Mouse (Mus musculus): ENCODE results near the gene Gmppa.
A peak's percentile ranks its signal among the peaks of the same experiment; 100 is the strongest.

Gmppa gene

DNA sequence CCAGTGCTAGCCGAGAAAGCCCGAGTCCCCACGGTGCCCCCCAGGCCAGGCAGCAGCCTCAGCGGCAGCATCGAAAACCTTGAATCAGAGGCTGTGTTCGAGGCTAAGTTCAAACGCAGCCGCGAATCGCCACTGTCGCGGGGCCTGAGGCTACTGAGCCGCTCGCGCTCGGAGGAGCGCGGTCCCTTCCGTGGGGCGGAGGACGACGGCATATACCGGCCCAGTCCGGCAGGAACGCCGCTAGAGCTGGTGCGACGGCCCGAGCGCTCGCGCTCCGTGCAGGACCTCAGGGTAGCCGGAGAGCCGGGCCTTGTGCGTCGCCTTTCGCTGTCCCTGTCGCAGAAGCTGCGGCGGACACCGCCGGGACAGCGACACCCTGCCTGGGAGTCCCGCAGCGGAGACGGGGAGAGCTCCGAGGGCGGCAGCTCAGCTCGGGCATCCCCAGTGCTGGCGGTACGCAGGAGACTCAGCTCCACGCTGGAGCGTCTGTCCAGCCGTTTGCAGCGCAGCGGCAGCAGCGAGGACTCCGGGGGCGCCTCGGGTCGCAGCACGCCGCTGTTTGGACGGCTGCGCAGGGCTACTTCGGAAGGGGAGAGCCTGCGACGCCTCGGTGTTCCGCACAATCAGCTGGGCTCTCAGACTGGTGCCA lies 12.8 kb upstream of the Gmppa start:
- no peak for DNase-seq (ENCODE audit: low spot score in 2 of 2)

DNA sequence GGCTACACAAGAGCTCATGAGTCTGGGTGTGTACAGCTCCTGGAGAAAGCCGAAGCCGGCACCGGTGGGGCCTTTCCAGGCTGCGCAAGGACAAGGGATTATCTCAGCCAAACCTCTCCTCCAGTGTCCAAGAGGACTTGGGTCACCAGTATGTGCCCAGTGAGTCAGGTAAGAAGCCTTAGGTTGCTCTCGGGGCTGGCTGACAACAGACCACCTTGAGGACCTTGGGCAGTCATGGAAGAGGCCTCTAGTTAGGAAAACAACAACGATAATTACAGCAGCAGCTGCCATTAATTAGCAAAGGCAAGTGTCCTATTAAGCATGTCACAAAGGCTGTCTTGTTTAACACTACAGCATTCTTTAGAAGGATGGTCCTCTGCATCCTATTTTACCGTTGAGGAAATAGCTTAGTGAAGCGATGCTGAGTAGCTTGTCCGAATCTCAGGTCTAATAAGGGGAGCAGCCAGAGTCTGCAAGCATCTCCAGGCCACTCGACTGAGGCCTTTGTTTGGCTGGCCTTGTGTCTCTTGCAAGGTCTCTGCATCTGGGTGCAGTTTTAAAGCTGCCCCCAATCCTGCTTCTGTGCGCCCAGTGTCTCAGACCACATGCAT lies 11.8 kb upstream of the Gmppa start:
- DNase-seq (ENCODE audit: low spot score in 2 of 2), result no peak

DNA sequence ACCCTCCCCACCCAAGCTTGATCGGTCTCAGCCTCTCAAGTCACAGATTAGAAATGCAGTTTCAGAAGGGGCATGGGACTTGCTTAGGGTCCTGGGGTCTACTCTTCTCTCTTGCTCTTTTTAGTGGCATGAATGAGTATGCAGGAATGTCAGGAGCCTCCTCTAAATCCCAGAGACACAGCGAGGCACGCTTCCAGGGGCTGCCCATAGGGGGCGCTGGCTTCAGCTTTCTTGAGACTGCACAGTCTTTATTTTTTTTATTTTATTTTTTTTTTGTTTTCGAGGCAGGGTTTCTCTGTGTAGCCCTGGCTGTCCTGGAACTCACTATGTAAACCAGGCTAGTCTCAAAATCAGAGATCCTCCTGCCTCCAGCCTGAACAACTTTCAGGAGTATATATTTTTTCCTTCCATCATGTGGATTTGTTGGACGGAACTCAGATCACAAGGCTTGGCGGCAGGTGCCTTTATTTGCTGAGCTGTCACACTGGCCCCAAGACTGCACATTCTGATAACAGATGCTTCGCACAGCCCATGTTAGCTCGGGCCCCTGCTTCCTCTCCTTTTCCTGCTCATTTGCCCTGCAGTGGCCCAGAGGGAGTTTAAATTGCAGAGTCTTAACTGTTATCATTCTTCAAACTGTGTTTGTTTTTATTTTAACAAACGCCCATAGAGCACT lies 9.8 kb upstream of the Gmppa start:
- DNase-seq (ENCODE audit: low spot score in 2 of 2), result no peak

DNA sequence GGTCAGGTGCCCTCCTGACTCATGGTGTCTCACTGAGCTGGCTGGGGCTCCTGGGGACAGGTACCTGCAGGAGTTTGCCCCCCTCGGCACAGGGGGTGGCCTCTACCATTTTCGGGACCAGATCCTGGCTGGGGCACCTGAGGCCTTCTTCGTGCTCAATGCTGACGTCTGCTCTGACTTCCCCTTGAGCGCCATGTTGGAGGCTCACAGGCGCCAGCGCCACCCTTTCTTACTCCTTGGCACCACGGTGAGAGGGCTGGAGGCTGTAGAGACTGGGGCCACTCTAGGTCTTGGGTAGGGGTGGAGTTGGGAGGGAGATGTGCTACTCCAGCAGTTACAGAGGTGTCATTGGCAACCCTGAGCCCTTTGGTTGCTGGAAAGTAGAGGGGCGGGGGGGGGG lies 3.1 kb downstream of the Gmppa start:
- no peak for DNase-seq (ENCODE audit: low spot score in 2 of 2)

- DNase-seq (ENCODE audit: low spot score in 2 of 2), result no peak
Measured at GRCm38 (mm10) chr1:75440661-75441060, 4.9 kb downstream of the Gmppa start.

- DNase-seq (ENCODE audit: low spot score in 2 of 2), result no peak
Measured at GRCm38 (mm10) chr1:75441471-75441996, 5.8 kb downstream of the Gmppa start.

GRCm38 (mm10) chr1:75442171-75442570 lies 6.4 kb downstream of the Gmppa start:
- no peak for DNase-seq (ENCODE audit: low spot score in 2 of 2)

GRCm38 (mm10) chr1:75442811-75443210 lies 7.1 kb downstream of the Gmppa start:
- DNase-seq (ENCODE audit: low spot score in 2 of 2), result no peak

GRCm38 (mm10) chr1:75443247-75444024 lies 7.7 kb downstream of the Gmppa start:
- DNase-seq (ENCODE audit: low spot score in 2 of 2), result no peak

DNA sequence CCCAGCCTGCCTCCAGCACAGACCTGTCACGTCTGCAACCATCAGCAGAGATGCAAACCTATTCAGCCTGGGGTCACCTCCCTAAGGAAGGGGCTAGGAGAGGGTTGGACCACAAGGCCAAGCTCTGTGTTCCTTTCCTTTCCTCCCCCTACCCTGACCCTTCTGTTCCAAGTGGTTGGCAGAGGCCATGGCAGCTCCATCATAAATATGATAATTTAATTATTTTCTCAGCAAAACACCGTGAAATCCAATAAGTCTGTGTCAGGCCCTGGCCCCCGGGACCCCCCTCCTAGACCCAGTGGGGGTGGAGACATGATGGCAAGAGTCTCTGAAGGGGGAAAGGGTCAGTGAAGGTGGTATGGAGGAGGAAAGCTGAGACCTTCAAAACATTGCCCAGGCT lies 8.5 kb downstream of the Gmppa start:
- no peak for DNase-seq (ENCODE audit: low spot score in 2 of 2)

DNA sequence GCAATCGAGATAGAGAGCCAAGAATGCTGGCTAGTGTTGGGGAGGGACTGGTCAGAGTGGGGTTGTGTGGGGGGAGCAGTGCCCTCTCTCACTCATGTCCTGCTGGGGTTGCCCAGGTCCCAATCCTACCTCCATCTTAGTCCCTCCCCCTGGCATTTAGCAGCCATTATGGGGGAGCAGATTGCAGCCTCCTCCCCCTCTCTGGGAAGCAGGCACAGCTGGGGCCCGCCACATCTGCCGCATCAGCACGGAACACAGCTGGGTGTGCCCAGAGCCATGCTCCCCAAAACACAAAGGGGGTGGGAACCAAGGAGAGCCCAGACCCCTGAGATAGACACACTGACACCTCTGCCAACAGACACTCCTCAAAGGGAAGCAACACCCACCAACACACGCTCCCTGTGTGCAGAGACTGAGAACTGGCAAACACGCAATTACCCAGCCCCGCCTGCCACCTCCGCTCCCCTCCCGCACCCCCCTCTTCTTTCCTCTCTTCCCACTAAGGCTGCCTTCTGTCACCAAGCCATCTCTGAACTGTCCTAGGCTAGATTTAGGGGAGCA lies 9.5 kb downstream of the Gmppa start:
- DNase-seq (ENCODE audit: low spot score in 2 of 2), result no peak

- peak in 1 of 2 experiments; percentile 74 for DNase-seq (ENCODE audit: low spot score in 2 of 2)
Measured at GRCm38 (mm10) chr1:75445751-75446611, 10.3 kb downstream of the Gmppa start.

- DNase-seq (ENCODE audit: low spot score in 2 of 2), result no peak
Measured at GRCm38 (mm10) chr1:75446656-75447055, 10.9 kb downstream of the Gmppa start.

GRCm38 (mm10) chr1:75447265-75448051 lies 11.7 kb downstream of the Gmppa start:
- no peak for DNase-seq (ENCODE audit: low spot score in 2 of 2)

DNA sequence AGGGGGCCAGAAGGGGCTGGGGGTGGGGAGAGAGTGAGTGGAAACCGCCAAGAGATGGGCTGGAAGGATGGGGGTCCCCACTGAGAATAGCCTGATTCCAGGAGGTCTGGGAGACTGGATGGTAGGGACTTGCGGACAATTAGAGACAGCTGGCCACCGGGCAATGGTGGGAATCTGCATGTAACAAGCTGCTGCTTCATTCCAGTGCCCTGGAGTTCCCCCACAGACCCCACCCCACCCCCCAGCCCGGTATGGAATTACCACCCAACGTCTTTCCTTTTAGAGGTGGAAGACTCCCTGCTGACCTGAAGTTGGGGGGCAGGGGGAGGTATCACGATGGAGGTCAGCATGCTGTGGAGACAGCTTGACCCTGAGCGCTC lies 12.3 kb downstream of the Gmppa start:
- no peak for DNase-seq (ENCODE audit: low spot score in 2 of 2)

DNA sequence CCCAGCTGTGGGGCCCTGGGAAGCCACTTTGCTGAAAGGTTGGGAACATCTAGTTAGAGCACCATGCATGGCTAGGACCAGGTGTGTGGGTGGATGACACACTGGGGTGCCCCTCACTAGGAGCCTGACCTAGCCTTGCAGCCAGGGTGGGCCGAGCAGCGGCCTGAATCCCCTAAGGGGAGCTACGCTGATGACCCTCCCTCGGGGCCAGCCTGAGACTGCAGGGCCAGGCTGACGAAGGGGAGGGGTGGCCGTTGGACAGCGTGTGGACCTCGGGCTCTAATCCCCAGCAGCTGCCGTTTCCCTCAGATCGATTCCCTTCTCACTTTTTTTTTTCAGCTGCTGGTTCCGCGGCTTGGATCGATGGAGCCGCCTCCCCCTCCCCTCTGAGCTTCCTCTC lies 13.2 kb downstream of the Gmppa start:
- no peak for DNase-seq (ENCODE audit: low spot score in 2 of 2)

DNA sequence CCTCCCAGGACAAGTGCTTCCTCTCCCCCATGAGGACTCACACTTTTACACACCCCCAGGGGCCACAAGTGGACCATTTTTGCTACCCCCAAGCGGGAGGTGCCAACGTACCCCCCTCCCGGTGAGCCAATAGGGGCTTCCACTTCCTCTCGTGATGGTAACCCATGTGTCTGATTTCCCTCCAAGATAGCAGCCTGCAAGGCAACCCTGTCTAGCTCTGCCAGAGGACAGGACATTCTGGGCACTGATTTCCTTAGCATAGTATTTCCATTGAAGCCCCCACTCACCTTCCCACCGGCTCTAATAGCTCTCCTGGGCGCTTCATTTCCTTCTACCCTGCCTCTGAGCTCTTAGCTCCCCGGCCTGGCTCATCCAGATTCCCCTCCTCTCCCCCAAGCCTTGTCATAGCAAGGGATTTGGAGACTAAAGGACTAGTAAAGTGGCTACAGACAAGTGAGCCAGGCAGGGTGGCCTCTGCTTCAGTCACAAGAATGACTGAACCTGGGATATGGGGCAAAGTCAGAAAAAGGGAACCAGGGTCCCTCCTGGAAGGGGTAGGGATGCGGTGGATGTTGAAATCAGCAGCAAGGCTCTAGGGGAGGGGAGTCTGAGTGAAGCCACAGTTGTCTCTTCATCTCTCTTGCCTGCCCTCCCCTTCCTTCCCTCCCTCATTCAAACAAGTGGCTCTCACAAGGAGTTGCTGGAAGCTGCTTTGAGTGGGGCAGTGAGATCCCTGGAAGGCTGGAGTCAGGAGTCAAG lies 13.8 kb downstream of the Gmppa start:
- DNase-seq (ENCODE audit: low spot score in 2 of 2), result no peak

DNA sequence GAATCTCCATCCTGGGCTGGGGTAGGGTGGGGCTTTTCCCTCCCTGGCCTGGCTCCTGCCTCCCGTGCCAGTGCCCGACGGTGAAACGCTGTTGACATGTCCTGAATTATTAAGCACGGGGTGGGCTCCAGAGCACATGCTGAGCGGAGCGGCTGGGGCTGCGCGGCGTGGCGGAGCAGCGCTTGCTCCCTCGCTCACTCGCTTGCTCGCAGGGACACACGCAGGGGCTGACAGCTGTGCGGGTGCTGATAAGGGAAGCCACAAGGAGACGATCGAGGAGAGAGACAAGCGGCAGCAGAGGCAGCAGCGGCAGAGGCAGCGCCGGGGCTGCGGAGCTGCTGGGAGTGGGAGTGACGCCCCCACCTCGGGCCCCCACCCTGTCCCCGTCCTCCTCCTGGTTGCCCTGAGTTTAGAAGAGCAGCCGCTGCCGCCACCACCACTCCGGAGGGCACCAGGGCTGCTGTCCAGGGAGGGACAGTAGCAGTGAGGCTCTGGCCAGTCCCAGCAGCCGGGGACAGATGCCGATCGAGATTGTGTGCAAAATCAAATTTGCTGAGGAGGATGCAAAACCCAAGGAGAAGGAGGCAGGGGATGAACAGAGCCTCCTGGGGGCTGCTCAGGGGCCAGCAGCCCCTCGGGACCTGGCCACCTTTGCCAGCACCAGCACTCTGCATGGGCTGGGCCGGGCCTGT lies 14.7 kb downstream of the Gmppa start, which contains the start of gene Asic4:
Gene Asic4, plus strand, starts transcription at position 123 of the 692 bp plus-strand sequence.
- DNase-seq (ENCODE audit: low spot score in 2 of 2), result no peak

- no peak for DNase-seq (ENCODE audit: low spot score in 2 of 2)
Measured at GRCm38 (mm10) chr1:75451900-75452299, 16.2 kb downstream of the Gmppa start.

Data from urinary bladder, postnatal 36 days (tissue).